Mouse (Mus musculus) embryonic facial prominence, embryonic 11.5 days (tissue): ENCODE results near the gene Trpm6. TPM values are rescaled to one million over a fixed set of nuclear protein-coding genes. Genes with fewer than 3 reads are reported as not detected.

ENCODE experiments used
- ATAC-seq: fragments of 200-750 bp; cut with Nextera tagmentation; replicated peaks from 2 replicates; pipeline ENCODE4 v1.8.0; 2017; ENCODE audit warnings: low read depth; ENCODE audit not compliant: insufficient number of reproducible peaks, low FRiP score, low TSS enrichment
- DNase-seq: peaks from one replicate; pipeline ENCODE4 v3.0.0-alpha.2; 2015; ENCODE audit warnings: low spot score
- H3K27ac ChIP-seq: fragments of 300-500 bp; sonication (generic); replicated peaks from 2 replicates; pipeline ENCODE4 v1.5.1; 2014; ENCODE audit warnings: mild to moderate bottlenecking, low read depth, low read length, control low read depth
- H3K27me3 ChIP-seq: fragments of 300-500 bp; sonication (generic); 2 replicates; pipeline ENCODE4 v1.6.1; 2014; ENCODE audit warnings: mild to moderate bottlenecking, low read length, moderate library complexity, mixed read lengths; ENCODE audit not compliant: control insufficient read depth, insufficient read depth
- H3K36me3 ChIP-seq: fragments of 300-500 bp; sonication (generic); replicated peaks from 2 replicates; pipeline ENCODE4 v1.6.1; 2014; ENCODE audit warnings: low read depth, mild to moderate bottlenecking, low read length, moderate library complexity, mixed read lengths; ENCODE audit not compliant: control insufficient read depth, insufficient read depth
- H3K4me1 ChIP-seq: fragments of 300-500 bp; sonication (generic); 2 replicates; pipeline ENCODE4 v1.6.1; 2014; ENCODE audit warnings: low read length, mixed read lengths; ENCODE audit not compliant: control insufficient read depth, insufficient read depth
- H3K4me2 ChIP-seq: fragments of 300-500 bp; sonication (generic); 2 replicates; pipeline ENCODE4 v1.6.1; 2014; ENCODE audit warnings: low read depth, mild to moderate bottlenecking, control low read depth, low read length, moderate library complexity
- H3K4me3 ChIP-seq: fragments of 300-500 bp; sonication (generic); 2 replicates; pipeline ENCODE4 v1.5.1; 2014; ENCODE audit warnings: low read depth, low read length, control low read depth
- H3K9ac ChIP-seq: fragments of 300-500 bp; sonication (generic); replicated peaks from 2 replicates; pipeline ENCODE4 v1.6.1; 2014; ENCODE audit warnings: mild to moderate bottlenecking, control low read depth, low read length
- H3K9me3 ChIP-seq: fragments of 300-500 bp; sonication (generic); replicated peaks from 2 replicates; pipeline ENCODE4 v1.6.1; 2016; ENCODE audit warnings: mild to moderate bottlenecking, low read length, inconsistent platforms, mixed read lengths; ENCODE audit not compliant: control insufficient read depth
- WGBS: fragments of 180-500 bp; shearing (Covaris S2); extraction: QIAGEN DNeasy Blood & Tissue Kit; methylation state at CpG from one replicate; pipeline ENCODE4 v1.1.7; 2014; 5-methylcytosine and 5-hydroxymethylcytosine counted together
- polyA plus RNA-seq: library from polyadenylated mRNA; unstranded; fragments of >200 nt; fragmentation: Nextera tagmentation; extraction: Ambion mirVana; gene quantifications from 2 replicates; pipeline ENCODE4 v1.2.1, GENCODE M21; 2014

Gene Trpm6
- polyA plus RNA-seq, 1 experiment from 2014 or later, result 0.66 TPM

GRCm38 (mm10) chr19:18834971-18835370 lies 85.2 kb downstream of the Trpm6 start:
- Histone ChIP-seq H3K4me1 (no peaks in the 10 kb centered on the region), H3K9ac (no peak overlapping the region), H3K9me3 (no peaks in the 10 kb centered on the region), H3K4me3 (no peak overlapping the region), H3K4me2 (no peak overlapping the region), H3K36me3 (no peaks in the 10 kb centered on the region), H3K27ac (no peak overlapping the region), H3K27me3 (no peaks in the 10 kb centered on the region)
- no peak for ATAC-seq
- peak; percentile 80 for DNase-seq
- WGBS, result 8% methylated on average over 6 of the region's 6 CpGs

- H3K27me3 ChIP-seq, result no peaks in the 10 kb centered on the region
- 80% methylated on average over 19 of the region's 19 CpGs for WGBS
- no peaks in the 10 kb centered on the region for H3K36me3 ChIP-seq
- no peak overlapping the region for H3K9ac ChIP-seq
- H3K27ac ChIP-seq, result no peak overlapping the region
- H3K4me3 ChIP-seq, result no peak overlapping the region
- no peaks in the 10 kb centered on the region for H3K4me1 ChIP-seq
- H3K4me2 ChIP-seq, result no peak overlapping the region
- no peaks in the 10 kb centered on the region for H3K9me3 ChIP-seq
- no peak for DNase-seq
- ATAC-seq, result no peak
Observed at GRCm38 (mm10) chr19:18841789-18842562, 92.2 kb downstream of the Trpm6 start.

- WGBS, result 83% methylated on average over 11 of the region's 11 CpGs
- no peak overlapping the region for H3K4me2 ChIP-seq
- no peak for ATAC-seq
Observed at GRCm38 (mm10) chr19:18842626-18843025, 92.8 kb downstream of the Trpm6 start.

GRCm38 (mm10) chr19:18846336-18846735 lies 96.6 kb downstream of the Trpm6 start:
- Histone ChIP-seq H3K9ac (no peak overlapping the region), H3K4me3 (no peak overlapping the region), H3K27me3 (no peaks in the 10 kb centered on the region), H3K27ac (no peak overlapping the region), H3K9me3 (no peaks in the 10 kb centered on the region), H3K4me2 (no peak overlapping the region), H3K4me1 (no peaks in the 10 kb centered on the region), H3K36me3 (no peaks in the 10 kb centered on the region)
- DNase-seq (no peak), ATAC-seq (no peak)
- 92% methylated on average over 4 of the region's 4 CpGs for WGBS

More at GRCm38 (mm10) chr19:18842626-18843025, 92.8 kb downstream of the Trpm6 start:
- no peaks in the 10 kb centered on the region for H3K36me3 ChIP-seq
- H3K4me3 ChIP-seq, result no peak overlapping the region
- no peaks in the 10 kb centered on the region for H3K27me3 ChIP-seq
- no peak overlapping the region for H3K9ac ChIP-seq
- DNase-seq, result no peak
- no peaks in the 10 kb centered on the region for H3K4me1 ChIP-seq
- H3K27ac ChIP-seq, result no peak overlapping the region
- no peaks in the 10 kb centered on the region for H3K9me3 ChIP-seq

- Histone ChIP-seq H3K36me3 (no peaks in the 10 kb centered on the region), H3K4me3 (no peak overlapping the region), H3K9ac (no peak overlapping the region), H3K4me2 (no peak overlapping the region), H3K27me3 (no peaks in the 10 kb centered on the region), H3K9me3 (no peaks in the 10 kb centered on the region), H3K4me1 (no peaks in the 10 kb centered on the region), H3K27ac (no peak overlapping the region)
- DNase-seq, result no peak
- WGBS, result 62% methylated on average over 4 of the region's 4 CpGs
- ATAC-seq, result no peak
Observed at GRCm38 (mm10) chr19:18868311-18868710, 118.5 kb downstream of the Trpm6 start.

GRCm38 (mm10) chr19:18872792-18873569 lies 123.2 kb downstream of the Trpm6 start:
- no peak overlapping the region for H3K9ac ChIP-seq
- DNase-seq (no peak), ATAC-seq (no peak)
- WGBS, result 64% methylated on average over 6 of the region's 6 CpGs
- H3K9me3 ChIP-seq, result no peaks in the 10 kb centered on the region
- H3K4me2 ChIP-seq, result no peak overlapping the region
- no peaks in the 10 kb centered on the region for H3K27me3 ChIP-seq
- no peak overlapping the region for H3K27ac ChIP-seq
- H3K4me3 ChIP-seq, result no peak overlapping the region
- H3K4me1 ChIP-seq, result no peaks in the 10 kb centered on the region
- H3K36me3 ChIP-seq, result no peaks in the 10 kb centered on the region

GRCm38 (mm10) chr19:18873709-18874644 lies 124.2 kb downstream of the Trpm6 start:
- 57% methylated on average over 16 of the region's 16 CpGs for WGBS
- Histone ChIP-seq H3K4me2 (no peak overlapping the region), H3K4me1 (no peaks in the 10 kb centered on the region), H3K4me3 (no peak overlapping the region), H3K36me3 (no peaks in the 10 kb centered on the region), H3K9ac (no peak overlapping the region), H3K27me3 (no peaks in the 10 kb centered on the region), H3K9me3 (no peaks in the 10 kb centered on the region), H3K27ac (no peak overlapping the region)
- no peak for DNase-seq
- ATAC-seq, result no peak
